Mouse (Mus musculus) spleen, adult 2 months (tissue): ENCODE measurements around the gene Aktip.

Experiments used
- CTCF ChIP-seq: fragments of 200-500 bp; IDR thresholded peaks from 2 replicates; pipeline ENCODE4 v1.5.1; 2011; ENCODE audit warnings: mild to moderate bottlenecking, inconsistent platforms; ENCODE audit not compliant: insufficient read depth, insufficient read length, insufficient replicate concordance; ENCODE audit errors: extremely low read depth
- POLR2A ChIP-seq: fragments of 200-500 bp; IDR thresholded peaks from 2 replicates; pipeline ENCODE4 v1.6.1; 2011; ENCODE audit warnings: low read depth, low read length, inconsistent platforms

- TF ChIP-seq POLR2A, result no peak
- TF ChIP-seq CTCF, result no peak
Observed at GRCm38 (mm10) chr8:91106271-91106670, 93.5 kb downstream of the Aktip start.
